In genomic region chr1:166360157-166360855, GRCm38 (mm10) we compare ENCODE assay signal across 8 mouse cellular contexts. TPM values are rescaled to one million over a fixed set of nuclear protein-coding genes. Genes with fewer than 3 reads are reported as not detected.
DNase-seq lines count a peak whose midpoint lies in the region; ATAC-seq and TF ChIP-seq lines count a peak whose summit lies in the region.

No protein-coding gene starts in this region.

- H3K4me1 ChIP-seq in forebrain, embryonic 14.5 days (ENCODE audit: control insufficient read depth, insufficient read depth, low read length): no peaks in the 10 kb centered on the region
- no peaks in the 10 kb centered on the region for H3K4me1 ChIP-seq in hindbrain, embryonic 10.5 days (replicated peaks)
- no peaks in the 10 kb centered on the region for H3K4me1 ChIP-seq in lung, embryonic 15.5 days
- 0 out of 2 replicates have a peak, but pooled peaks cover 2% of the 10 kb centered on the region for H3K4me1 ChIP-seq in olfactory bulb, adult 2 months (ENCODE audit: control insufficient read depth, insufficient read depth, low read length)

- H3K9me3 ChIP-seq in forebrain, embryonic 14.5 days (replicated peaks; ENCODE audit: control insufficient read depth, low read length): no peaks in the 10 kb centered on the region
- H3K9me3 ChIP-seq in hindbrain, embryonic 10.5 days: no peaks in the 10 kb centered on the region
- no peaks in the 10 kb centered on the region for H3K9me3 ChIP-seq in lung, embryonic 15.5 days

- no peaks in the 10 kb centered on the region for H3K36me3 ChIP-seq in forebrain, embryonic 14.5 days (ENCODE audit: control insufficient read depth, insufficient read depth, low read length)
- H3K36me3 ChIP-seq in hindbrain, embryonic 10.5 days: no peaks in the 10 kb centered on the region
- no peaks in the 10 kb centered on the region for H3K36me3 ChIP-seq in lung, embryonic 15.5 days

- TF ChIP-seq POLR2A in olfactory bulb, adult 2 months (IDR thresholded peaks at IDR 0.05; ENCODE audit: insufficient read depth, low read depth, low read length): no peak

- peak; percentile 91 for ATAC-seq in forebrain, embryonic 14.5 days
- peak; percentile 75; the same call in 1 of the 2 replicates for ATAC-seq in lung, embryonic 15.5 days (ENCODE audit: borderline replicate concordance, extremely low read depth, low FRiP score, low TSS enrichment)

- H3K9ac ChIP-seq in forebrain, embryonic 14.5 days (ENCODE audit: low read length): no peak overlapping the region
- no peak overlapping the region for H3K9ac ChIP-seq in lung, embryonic 15.5 days

- peak; percentile 83 for DNase-seq in ES-CJ7 (ENCODE audit: low read depth, low spot score)
- peak; percentile 87 for DNase-seq in cerebellum, adult 11 months
- DNase-seq in forebrain, embryonic 14.5 days (ENCODE audit: low spot score): peak; percentile 76
- DNase-seq in hindbrain, embryonic 10.5 days (ENCODE audit: low spot score): peak; percentile 87
- peak; percentile 61 for DNase-seq in layer of hippocampus, adult 9-10 months (ENCODE audit: low spot score)
- peak; percentile 34 to 55 for DNase-seq in thymus, adult 18-20 months

- 24% methylated on average over 14 of the region's 14 CpGs for WGBS in forebrain, embryonic 14.5 days
- 27% methylated on average over 14 of the region's 14 CpGs for WGBS in hindbrain, embryonic 10.5 days
- 23% methylated on average over 14 of the region's 14 CpGs for WGBS in lung, embryonic 15.5 days
- WGBS in olfactory bulb, adult 2 months: 18% methylated on average over 14 of the region's 14 CpGs

- no peak overlapping the region for H3K4me2 ChIP-seq in forebrain, embryonic 14.5 days (ENCODE audit: low read length)
- H3K4me2 ChIP-seq in lung, embryonic 15.5 days: no peak overlapping the region

- no peak overlapping the region for H3K27ac ChIP-seq in forebrain, embryonic 14.5 days (ENCODE audit: low read depth, low read length)
- no peak overlapping the region for H3K27ac ChIP-seq in hindbrain, embryonic 10.5 days
- no peak overlapping the region for H3K27ac ChIP-seq in lung, embryonic 15.5 days
- no peak overlapping the region for H3K27ac ChIP-seq in olfactory bulb, adult 2 months (ENCODE audit: insufficient read depth, low read depth, low read length)

- no peaks in the 10 kb centered on the region for H3K27me3 ChIP-seq in forebrain, embryonic 14.5 days (replicated peaks; ENCODE audit: control insufficient read depth, insufficient read depth, low read length)
- H3K27me3 ChIP-seq in hindbrain, embryonic 10.5 days (ENCODE audit: insufficient read depth, poor library complexity, severe bottlenecking): no peaks in the 10 kb centered on the region
- no peaks in the 10 kb centered on the region for H3K27me3 ChIP-seq in lung, embryonic 15.5 days

- H3K4me3 ChIP-seq in forebrain, embryonic 14.5 days (ENCODE audit: low read depth, low read length): no peak overlapping the region
- no peak overlapping the region for H3K4me3 ChIP-seq in hindbrain, embryonic 10.5 days
- no peak overlapping the region for H3K4me3 ChIP-seq in lung, embryonic 15.5 days
- H3K4me3 ChIP-seq in olfactory bulb, adult 2 months (ENCODE audit: insufficient read depth, low read depth, low read length): no peak overlapping the region

- peak; percentile 93 for TF ChIP-seq CTCF in olfactory bulb, adult 2 months (IDR thresholded peaks at IDR 0.05; ENCODE audit: insufficient read depth, low read depth, low read length)

RNA-seq across cellular contexts. Expression of gene Tada1, which starts 18.6 kb away (rescaled TPM):
- polyA plus RNA-seq in forebrain, embryonic 14.5 days (2014; fragmentation: Nextera tagmentation; extraction: Ambion mirVana): 113 and 127 TPM in 2 replicates
- 58.7 and 60.3 TPM in 2 replicates for polyA plus RNA-seq in hindbrain, embryonic 10.5 days (2016; fragmentation: Nextera tagmentation; extraction: Ambion mirVana)
- polyA plus RNA-seq in lung, embryonic 15.5 days (2015; fragmentation: Nextera tagmentation; extraction: Ambion mirVana): 59.6 and 61.5 TPM in 2 replicates
- not detected in 2 replicates for polyA plus RNA-seq in olfactory bulb, adult 2 months (2012; ENCODE audit: insufficient read depth, insufficient read length, low replicate concordance, missing spikeins)

RNA-seq across cellular contexts. Expression of gene Pogk, which starts 49.4 kb away (rescaled TPM):
- 34.0 and 36.4 TPM in 2 replicates for polyA plus RNA-seq in forebrain, embryonic 14.5 days (2014; fragmentation: Nextera tagmentation; extraction: Ambion mirVana)
- 27.7 and 33.2 TPM in 2 replicates for polyA plus RNA-seq in hindbrain, embryonic 10.5 days (2016; fragmentation: Nextera tagmentation; extraction: Ambion mirVana)
- 10.5 and 11.3 TPM in 2 replicates for polyA plus RNA-seq in lung, embryonic 15.5 days (2015; fragmentation: Nextera tagmentation; extraction: Ambion mirVana)
- 198 TPM in 1 of 2 replicates, not detected in the other for polyA plus RNA-seq in olfactory bulb, adult 2 months (2012; ENCODE audit: insufficient read depth, insufficient read length, low replicate concordance, missing spikeins)

Comparison
In these comparisons a context has a peak if more than half of its experiments do, and no peak if none do; other contexts are left out.
1. RNA of gene Tada1, which starts 18.6 kb away (polyA plus RNA-seq): 113 to 127 TPM in forebrain, embryonic 14.5 days, 59.6 to 61.5 TPM in lung, embryonic 15.5 days and 58.7 to 60.3 TPM in hindbrain, embryonic 10.5 days; not detected in olfactory bulb, adult 2 months; every median in the first group is over 10 times any median in the second.
2. Peak in every context shown above with its lines, with median percentiles within 50 percentile points of each other: DNase-seq.